Mouse (Mus musculus): ENCODE data around the gene Ccl2. TPM values are rescaled to one million over a fixed set of nuclear protein-coding genes. Genes with fewer than 3 reads are reported as not detected.
A peak's percentile ranks its signal among the peaks of the same experiment; 100 is the strongest.

The Ccl2 gene
- total RNA-seq, 2 experiments from 2014 or later = not detected

DNA sequence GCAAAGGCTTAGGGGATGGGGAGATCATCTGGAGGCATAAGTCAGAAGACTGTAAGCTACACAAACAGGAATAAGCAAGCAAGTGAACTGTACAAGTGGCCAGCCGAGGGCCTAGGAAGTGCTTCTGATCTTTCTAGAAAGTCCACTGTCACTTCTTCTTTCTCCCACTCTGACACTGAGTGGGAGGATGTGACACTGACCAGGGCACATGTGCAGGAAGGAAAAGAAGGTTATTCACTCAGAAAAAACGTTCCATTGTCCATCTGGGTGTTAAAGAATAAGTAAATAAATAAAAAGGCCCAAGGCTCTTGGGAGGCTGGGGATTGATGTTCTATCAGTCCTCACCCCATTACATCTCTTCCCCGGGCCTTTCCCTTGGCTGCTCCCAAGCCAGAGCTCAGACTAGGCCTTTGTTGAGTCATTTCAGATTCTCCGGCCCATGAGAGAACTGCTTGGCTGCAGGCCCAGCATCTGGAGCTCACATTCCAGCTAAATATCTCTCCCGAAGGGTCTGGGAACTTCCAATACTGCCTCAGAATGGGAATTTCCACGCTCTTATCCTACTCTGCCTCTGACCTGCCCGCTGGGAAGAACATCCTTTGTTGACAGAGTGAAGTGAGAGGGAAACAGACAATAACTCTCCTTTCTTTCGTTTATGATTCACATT, 2.6 kb upstream of the Ccl2 start:
- intact Hi-C loops (cut with DNase I) = no loop called here
- DNase-seq (ENCODE audit: low spot score in 2 of 2) = no peak

DNA sequence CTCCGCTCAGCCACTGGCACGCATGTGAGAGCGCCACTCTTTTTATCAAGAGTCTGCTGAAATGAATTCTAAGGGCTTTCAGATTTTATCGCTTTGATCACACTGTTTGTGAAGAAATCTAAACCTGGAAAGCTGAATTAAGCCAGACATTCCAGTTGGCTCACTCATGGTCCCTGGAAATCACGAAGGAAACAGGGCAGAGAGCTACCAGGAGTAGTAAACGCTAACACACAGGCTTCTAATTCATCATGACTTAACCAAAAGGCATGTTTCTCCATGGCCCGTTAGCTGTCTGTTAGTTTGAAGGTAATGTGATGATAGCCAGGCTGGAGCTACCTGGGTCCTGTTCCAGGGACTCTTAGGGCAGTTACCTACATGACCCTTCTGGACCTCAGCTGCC, 925 bp upstream of the Ccl2 start:
- intact Hi-C loops (cut with DNase I) = no loop called here

GRCm38 (mm10) chr11:82035857-82036256, 486 bp downstream of the Ccl2 start:
- intact Hi-C loops (cut with DNase I) = no loop called here
- DNase-seq (ENCODE audit: low spot score in 2 of 2) = no peak

More for the DNA sequence above, 925 bp upstream of the Ccl2 start:
- no peak for DNase-seq (ENCODE audit: low spot score in 2 of 2)

GRCm38 (mm10) chr11:82038535-82038934, 3.2 kb downstream of the Ccl2 start, which contains the start of gene Gm17268:
Gm17268 (minus strand) TSS chr11:82038562.
- intact Hi-C loops (cut with DNase I) = no loop called here

GRCm38 (mm10) chr11:82039132-82039660, 3.8 kb downstream of the Ccl2 start:
- DNase-seq (ENCODE audit: low spot score in 2 of 2) = no peak
- intact Hi-C loops (cut with DNase I) = no loop called here

More at GRCm38 (mm10) chr11:82038535-82038934, 3.2 kb downstream of the Ccl2 start, which contains the start of gene Gm17268:
- DNase-seq (ENCODE audit: low spot score in 2 of 2) = no peak

- no peak for DNase-seq (ENCODE audit: low spot score in 2 of 2)
- intact Hi-C loops (cut with DNase I) = no loop called here
These were observed 6.3 kb downstream of the Ccl2 start for GRCm38 (mm10) chr11:82041671-82042080.

DNA sequence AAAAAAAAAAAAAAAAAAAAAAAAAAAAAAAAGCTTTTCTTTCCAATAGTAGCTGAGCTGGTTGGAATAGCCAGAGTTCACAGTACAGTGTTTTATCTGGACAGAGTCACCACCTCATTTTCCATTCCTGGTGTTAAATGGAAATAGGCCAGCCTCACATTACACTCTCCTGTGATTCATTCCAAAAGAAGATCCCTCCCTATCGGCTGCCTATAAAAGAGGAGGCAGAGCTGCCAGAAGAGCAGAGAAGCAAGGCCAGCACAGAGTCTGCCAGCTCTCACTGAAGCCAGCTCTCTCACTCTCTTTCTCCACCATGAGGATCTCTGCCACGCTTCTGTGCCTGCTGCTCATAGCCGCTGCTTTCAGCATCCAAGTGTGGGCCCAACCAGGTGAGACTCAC, 10.1 kb downstream of the Ccl2 start, which contains the start of gene Ccl7:
Gene Ccl7, plus strand, starts transcription at position 242 of the 400 bp plus-strand sequence.
- DNase-seq (ENCODE audit: low spot score in 2 of 2) = peak in 1 of 2 experiments; percentile 11
- intact Hi-C loops (cut with DNase I) = loop anchor here (5.0 kb wide), 2 partner anchors 48 to 132 kb away; no protein-coding TSS in a partner anchor

DNA sequence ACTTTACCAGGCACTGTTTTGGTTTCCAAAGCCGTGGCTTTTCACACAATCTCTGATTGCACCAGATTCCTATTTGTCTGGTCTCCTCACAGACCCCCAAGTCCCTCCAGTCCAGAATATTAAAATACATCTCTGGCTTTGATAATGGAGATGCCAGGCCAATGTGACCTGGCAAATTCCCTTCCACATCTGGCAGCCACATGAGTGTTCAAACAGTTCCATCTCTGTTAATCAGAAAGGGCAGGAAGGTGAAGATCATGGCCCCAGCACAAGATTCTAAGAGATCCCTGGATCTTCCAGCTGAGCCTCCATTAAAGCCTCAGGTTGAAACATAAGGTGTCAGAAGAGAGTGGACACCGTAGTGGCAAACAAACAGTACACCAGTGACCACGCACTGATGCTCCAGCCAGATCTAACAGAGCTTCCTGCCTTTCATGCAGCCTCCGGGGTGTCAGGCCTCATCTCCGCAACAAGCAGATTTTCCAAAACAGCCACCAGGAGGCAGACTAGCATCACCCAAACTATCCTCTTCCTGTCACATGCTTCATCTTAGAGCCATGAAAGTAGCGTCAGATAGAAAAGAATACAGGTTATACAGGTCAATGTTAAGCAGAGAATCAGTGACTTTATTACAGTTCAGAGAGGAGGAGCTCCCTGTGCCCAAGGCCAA, 12.5 kb downstream of the Ccl2 start:
- intact Hi-C loops (cut with DNase I) = loop anchor here (5.0 kb wide), 2 partner anchors 51 to 129 kb away; no protein-coding TSS in a partner anchor
- DNase-seq (ENCODE audit: low spot score in 2 of 2) = peak in 1 of 2 experiments; percentile 20

DNA sequence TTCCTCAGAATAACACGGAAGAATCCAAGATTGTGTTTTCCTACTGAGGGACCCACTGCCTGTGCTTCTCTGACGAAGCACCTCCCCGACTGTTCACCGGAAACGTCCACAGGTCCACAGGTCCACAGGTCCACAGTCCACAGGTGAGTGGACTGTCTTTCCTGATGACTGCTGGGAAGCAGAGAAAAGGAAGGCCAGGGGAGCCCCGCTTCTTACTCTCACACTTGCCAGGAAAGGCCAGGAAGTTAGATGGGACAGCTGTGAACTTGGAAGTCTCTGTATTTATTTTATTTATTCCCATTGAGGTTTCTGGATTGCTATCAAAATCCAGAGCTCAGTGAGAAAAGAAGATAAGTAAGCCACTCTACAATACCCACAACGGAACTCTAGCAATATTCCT, 18.5 kb downstream of the Ccl2 start:
- intact Hi-C loops (cut with DNase I) = no loop called here
- DNase-seq (ENCODE audit: low spot score in 2 of 2) = no peak

GRCm38 (mm10) chr11:82057646-82058045, 22.3 kb downstream of the Ccl2 start, which contains the start of gene Ccl11:
Ccl11 (plus strand) TSS chr11:82057823.
- DNase-seq (ENCODE audit: low spot score in 2 of 2) = peak; percentile 21 to 35
- intact Hi-C loops (cut with DNase I) = no loop called here

- intact Hi-C loops (cut with DNase I) = no loop called here
- no peak for DNase-seq (ENCODE audit: low spot score in 2 of 2)
These were observed 26.9 kb downstream of the Ccl2 start for GRCm38 (mm10) chr11:82062226-82062625.

GRCm38 (mm10) chr11:82063454-82063853, 28.1 kb downstream of the Ccl2 start:
- intact Hi-C loops (cut with DNase I) = no loop called here
- DNase-seq (ENCODE audit: low spot score in 2 of 2) = no peak

- no peak for DNase-seq (ENCODE audit: low spot score in 2 of 2)
- intact Hi-C loops (cut with DNase I) = no loop called here
These were observed 31.7 kb downstream of the Ccl2 start for GRCm38 (mm10) chr11:82066953-82067571.

DNA sequence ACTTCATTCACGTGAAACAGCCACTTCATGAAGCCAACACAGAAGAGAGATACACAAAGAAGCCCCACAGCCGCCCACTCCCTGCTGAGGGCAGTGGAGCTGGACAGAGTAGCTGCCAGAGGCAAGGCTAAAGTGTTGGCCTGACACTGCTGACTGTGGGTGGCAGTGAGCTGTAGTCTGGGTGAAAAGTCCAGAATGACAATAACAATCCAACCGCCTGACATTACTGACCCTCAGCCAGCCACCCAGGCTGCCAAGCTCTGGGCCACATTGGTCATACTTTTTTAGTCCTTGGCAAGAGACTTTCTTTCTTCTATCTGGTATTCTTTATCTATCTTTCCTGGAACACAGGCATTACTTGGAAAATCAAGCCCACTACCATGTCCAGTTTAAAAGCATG, 35.7 kb downstream of the Ccl2 start:
- DNase-seq (ENCODE audit: low spot score in 2 of 2) = no peak
- intact Hi-C loops (cut with DNase I) = no loop called here

DNA sequence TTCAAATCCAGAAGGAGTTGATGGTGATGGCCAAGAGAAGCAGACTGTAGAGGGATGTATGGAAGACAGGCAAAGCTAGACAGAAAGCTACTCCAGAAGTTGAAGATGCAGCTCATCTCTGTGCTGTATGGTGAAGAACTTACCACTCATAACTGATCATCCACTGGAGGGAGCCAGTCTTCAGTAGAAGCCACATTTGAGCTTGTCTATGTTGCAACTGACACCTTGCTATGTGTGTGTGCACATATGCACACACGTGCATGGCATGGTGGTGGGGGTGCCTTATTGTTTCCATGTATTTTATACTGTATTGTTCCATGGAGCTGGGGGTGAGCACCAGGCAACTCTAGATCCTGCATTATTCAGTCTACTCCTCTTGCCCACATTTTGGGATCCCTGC, 37.0 kb downstream of the Ccl2 start:
- DNase-seq (ENCODE audit: low spot score in 2 of 2) = no peak
- intact Hi-C loops (cut with DNase I) = no loop called here

- no peak for DNase-seq (ENCODE audit: low spot score in 2 of 2)
These were observed 37.6 kb downstream of the Ccl2 start for GRCm38 (mm10) chr11:82072984-82073383.

DNA sequence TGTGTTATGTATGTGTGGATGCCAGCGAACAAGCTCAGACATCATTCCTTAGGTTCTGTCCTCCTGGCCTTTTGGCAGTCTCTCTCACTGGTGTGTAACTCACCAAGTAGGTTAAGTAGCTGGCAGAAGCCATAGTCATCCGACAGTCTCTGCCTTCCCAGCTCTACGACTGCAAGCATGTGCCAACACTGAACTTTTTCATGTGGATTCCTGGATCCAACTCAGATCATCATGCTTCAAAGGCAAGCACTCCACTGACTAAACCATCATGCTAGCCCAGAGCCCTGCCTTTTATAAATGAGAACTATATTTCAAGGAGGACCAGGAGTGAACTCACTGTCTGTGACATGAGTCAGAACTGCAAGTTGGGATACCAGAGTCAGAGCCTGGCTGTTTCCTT, 38.3 kb downstream of the Ccl2 start:
- intact Hi-C loops (cut with DNase I) = no loop called here
- no peak for DNase-seq (ENCODE audit: low spot score in 2 of 2)

More at GRCm38 (mm10) chr11:82072984-82073383, 37.6 kb downstream of the Ccl2 start:
- intact Hi-C loops (cut with DNase I) = no loop called here

DNA sequence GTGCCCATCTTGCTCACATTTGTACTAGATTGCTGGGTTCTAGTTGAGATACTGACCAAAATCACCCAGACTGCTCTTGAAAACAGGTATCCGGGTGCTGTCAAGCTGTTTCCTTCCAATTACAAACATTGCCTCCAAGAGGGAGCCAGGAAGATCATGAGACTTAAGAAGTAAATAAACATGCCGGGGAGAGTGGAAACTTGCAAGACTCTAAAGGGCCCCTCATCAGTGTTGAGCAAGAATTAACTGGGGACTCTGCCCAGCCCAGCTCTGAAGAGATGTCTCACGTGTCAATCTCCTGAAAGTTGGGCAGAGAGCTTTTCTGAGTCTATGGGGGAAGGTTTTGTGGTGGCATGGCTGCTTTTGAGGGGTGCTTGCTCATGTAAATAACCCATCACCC, 41.7 kb downstream of the Ccl2 start:
- intact Hi-C loops (cut with DNase I) = no loop called here
- DNase-seq (ENCODE audit: low spot score in 2 of 2) = no peak

- intact Hi-C loops (cut with DNase I) = no loop called here
- no peak for DNase-seq (ENCODE audit: low spot score in 2 of 2)
These were observed 42.9 kb downstream of the Ccl2 start for GRCm38 (mm10) chr11:82078136-82078730.

DNA sequence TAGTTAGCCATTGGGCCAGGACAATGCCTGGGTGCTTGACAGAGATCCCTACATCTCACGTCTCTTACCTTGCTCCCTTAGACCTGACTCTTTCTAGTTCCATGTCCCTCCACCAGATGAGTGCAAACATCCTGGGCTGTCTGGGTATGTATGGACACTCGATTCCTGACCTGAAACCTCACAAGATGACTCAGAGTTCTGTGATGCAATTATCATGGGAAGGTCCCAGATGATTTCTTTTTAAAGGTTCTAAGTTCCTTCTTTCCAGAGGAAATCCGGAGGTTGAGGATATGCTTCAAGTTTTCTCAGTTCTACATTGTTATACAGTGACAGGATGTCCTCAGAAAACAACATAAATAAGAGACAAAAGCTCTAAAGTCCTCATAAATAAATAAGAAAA, 45.5 kb downstream of the Ccl2 start:
- intact Hi-C loops (cut with DNase I) = loop anchor here (5.0 kb wide), 1 partner anchor 79 kb away; no protein-coding TSS in a partner anchor
- no peak for DNase-seq (ENCODE audit: low spot score in 2 of 2)

All from left cerebral cortex, postnatal 36 days (tissue).